Mouse (Mus musculus): ENCODE results near the gene Gm20696.

The Gm20696 gene

GRCm38 (mm10) chr6:99621167-99621566 lies 45.4 kb downstream of the Gm20696 start:
- no peak for DNase-seq

DNA sequence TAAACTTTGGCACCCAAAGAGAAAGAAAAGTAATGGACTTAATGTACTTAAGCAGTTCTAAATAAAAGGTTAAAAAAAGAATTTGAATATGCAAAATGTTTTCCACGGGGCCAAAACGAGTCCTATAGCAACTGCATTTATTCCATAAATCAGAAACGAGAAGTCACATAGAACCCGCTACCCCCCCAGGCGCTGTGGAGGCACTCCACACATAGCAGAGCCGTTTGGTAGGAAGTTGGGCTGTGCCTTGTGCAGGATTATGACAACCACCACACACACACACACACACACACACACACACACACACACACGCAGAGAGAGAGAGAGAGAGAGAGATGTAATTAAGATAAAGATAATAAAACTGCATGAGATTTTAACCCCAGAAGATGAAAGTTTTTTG lies 46.1 kb downstream of the Gm20696 start:
- DNase-seq: peak; percentile 22

DNA sequence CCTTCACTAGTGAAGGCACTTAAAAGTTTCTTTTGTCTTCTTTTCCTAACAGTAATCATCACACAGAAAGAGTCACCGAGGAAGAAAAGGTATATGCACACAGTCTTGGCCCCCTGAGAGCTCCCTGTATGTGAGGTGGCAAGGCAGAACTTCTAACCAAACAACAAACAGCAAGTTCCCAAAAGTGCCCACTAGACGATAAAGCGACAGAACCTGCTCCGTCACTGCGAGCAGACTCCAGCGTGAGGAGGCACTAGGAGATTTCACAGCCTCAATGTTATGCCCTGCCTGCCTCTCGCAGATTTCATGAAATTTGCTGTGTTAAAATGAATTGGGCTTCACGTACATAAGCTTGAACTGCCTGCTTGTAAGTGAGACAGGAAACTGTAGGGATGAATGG lies 46.6 kb downstream of the Gm20696 start:
- DNase-seq: no peak

DNA sequence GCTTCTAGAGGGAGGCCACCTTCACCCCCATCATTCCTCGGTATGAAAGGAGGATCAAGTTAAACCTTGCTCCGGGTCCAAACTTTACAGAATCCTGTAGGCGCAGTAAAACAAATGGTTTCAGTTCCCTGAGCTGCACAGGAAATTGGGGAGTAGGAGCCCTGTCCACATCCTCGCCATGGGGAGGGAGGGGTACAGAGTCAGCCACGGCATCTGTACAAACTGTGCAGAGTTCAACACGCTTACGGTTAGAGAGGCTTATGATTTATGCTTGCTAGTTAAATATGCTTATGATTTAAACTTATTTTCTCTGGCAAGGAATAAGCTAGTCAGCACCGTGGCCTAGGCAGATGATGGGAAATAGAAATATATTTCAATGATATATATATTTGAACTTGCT lies 47.1 kb downstream of the Gm20696 start:
- DNase-seq: peak; percentile 64

DNA sequence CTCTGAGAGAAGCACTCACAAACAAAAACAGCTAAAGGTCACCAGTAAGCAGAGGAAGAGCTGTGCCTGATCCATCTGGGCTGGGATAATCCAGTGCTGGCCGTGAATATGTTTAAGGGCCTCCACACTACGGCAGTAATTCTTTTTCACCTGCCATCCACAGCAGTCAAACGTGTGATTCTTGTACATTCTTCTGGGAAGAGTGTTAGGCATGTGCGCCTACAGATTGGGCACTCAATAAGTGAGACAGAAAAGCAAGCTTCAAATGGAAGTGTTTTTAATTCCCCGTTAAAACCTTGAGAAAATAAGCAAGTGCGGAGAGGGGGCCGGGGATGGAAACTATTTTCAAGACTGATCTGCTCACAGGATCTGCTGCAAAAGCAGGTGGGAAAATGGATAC lies 48.7 kb downstream of the Gm20696 start:
- no peak for DNase-seq

- DNase-seq: no peak
These were observed 49.2 kb downstream of the Gm20696 start for GRCm38 (mm10) chr6:99617415-99617814.

DNA sequence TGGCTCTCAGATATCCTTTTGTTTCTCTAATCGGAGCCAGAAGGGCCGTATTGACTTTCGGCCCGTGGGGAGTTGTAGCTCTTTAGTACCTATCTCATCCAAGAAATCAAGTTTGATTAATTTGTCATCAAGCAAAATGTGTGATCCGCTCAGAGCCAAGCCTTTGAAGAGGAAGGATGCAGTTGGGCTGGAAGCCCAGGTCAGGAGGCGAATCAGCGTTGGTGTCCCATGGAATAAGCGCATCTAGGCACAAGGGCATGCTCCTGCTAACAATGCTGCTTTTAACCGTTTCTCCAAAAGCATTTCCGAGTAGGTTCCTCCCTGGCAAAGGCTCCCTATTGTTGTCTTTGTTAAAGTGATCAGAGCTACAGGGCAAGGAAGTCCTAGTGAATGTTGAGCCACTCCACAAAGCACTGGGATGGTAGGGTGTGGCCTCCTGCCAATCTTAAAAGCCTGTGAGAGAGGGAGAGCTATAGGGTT lies 51.3 kb downstream of the Gm20696 start:
- peak; percentile 46 for DNase-seq

DNA sequence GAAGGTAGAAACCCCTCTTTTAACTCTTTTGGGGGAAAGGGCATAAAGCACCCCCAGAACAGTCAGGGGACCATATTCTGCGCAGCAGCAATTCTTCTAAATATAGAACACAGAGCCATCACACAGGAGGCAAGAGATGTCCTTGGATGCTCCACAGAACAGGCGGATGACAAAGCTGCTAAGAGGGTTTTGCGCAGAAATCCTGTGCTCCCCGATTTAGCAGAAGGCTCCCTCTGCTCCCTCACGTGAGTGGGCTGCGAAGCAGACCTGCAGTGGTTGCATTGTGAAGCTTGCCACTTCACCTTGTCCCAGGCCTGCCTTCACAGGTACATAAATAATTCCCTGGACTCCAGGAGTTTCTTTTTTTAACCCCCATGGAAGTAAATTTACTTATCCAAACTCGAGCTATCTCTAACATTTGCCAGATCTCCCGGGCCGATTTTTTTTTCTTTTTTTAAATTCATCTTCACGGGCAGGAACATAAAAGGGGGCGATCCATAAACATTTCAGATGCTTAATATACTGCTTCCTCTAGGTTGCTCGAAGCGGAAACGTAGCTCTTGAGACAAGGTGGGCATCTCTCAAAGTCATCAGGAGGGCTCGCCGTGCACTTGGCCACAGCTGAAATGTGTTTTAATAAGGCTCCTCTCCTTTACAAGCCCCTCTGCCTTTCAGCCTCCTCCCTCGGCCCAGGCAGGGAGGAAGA lies 51.9 kb downstream of the Gm20696 start:
- no peak for DNase-seq

- DNase-seq: peak; percentile 24
These were observed 54.7 kb downstream of the Gm20696 start for GRCm38 (mm10) chr6:99611866-99612265.

GRCm38 (mm10) chr6:99610454-99611427 lies 55.9 kb downstream of the Gm20696 start:
- DNase-seq: peak; percentile 53

DNA sequence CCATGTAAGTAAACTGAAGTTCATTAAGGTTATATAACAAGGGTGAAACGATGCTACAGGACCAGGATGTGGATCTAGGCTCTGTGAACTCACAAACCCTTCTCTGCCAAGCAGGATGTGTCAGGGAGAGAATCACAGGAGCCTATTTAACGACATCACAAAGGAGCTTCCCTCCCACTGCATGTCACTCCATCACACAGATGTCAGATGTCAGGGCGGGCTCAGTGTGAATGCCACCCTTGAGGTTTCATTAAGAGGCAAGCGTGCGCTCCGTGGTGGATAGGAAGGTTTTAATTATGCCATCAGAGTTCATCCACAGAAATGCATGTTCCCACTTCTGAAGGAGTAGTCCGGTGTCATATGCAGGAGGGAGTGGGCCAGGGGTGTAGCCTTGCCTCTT lies 60.5 kb downstream of the Gm20696 start:
- DNase-seq: no peak

DNA sequence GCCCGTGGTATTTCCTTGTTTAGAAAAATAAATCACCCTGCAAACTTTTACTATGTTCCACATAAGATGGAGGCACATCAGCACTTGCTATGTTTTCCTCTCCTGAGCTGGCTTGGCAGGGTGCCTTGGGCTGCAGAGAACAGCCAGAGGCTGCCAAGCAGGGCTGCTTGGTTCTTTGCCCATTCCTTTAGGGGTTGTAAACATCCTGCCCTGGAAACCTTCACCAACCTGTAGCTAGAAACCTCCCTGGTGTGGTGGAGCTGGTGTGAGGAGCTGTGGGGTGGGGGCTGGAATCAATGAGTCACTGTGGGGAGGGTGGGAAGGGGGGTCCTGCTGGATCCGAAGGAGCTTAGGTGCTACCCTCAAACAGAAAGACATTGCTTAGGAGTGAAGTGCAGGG lies 61.8 kb downstream of the Gm20696 start:
- peak; percentile 54 for DNase-seq

DNA sequence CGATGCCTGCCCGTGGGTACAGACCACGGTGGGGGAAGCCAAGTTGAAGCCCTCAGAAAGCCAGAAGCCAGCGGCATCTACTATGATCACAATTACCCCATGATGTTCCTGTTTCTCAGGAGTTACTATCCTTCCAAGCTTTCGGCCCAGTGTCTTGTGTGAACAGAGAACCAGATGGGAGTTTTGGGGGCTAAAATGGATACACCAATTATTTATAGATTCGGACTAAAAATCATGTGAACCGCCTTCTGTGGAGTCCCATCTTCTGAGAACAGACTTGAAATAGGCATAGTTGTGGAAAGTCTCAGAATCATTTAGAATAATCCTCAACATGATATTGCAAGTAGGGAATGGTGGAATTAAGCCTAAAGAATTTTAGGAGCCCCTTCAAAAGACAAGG lies 64.2 kb downstream of the Gm20696 start:
- DNase-seq: no peak

DNA sequence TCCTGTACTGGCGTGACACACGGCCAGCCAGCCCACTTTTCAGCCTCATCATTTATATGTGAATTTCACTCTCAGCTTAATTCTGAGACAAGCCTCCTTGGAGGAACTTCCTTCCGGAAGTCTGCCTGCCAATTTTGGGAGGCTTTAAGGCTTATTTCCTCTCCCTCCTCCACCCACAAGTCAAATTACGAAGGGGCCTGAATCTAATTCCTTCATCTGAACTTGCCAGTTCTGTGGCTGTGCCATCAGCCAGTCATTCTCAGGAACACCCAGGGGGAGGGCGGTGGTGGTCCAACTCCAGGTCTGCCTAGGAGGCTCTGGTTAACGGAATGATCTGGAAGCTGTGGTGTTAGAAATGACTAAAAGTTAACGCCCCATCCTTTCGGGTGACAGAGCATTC lies 65.7 kb downstream of the Gm20696 start:
- DNase-seq: peak; percentile 51

GRCm38 (mm10) chr6:99600168-99600793 lies 66.3 kb downstream of the Gm20696 start:
- DNase-seq: peak; percentile 52

- DNase-seq: no peak
These were observed 66.9 kb downstream of the Gm20696 start for GRCm38 (mm10) chr6:99599651-99600050.

GRCm38 (mm10) chr6:99599229-99599628 lies 67.4 kb downstream of the Gm20696 start:
- peak; percentile 57 for DNase-seq

DNA sequence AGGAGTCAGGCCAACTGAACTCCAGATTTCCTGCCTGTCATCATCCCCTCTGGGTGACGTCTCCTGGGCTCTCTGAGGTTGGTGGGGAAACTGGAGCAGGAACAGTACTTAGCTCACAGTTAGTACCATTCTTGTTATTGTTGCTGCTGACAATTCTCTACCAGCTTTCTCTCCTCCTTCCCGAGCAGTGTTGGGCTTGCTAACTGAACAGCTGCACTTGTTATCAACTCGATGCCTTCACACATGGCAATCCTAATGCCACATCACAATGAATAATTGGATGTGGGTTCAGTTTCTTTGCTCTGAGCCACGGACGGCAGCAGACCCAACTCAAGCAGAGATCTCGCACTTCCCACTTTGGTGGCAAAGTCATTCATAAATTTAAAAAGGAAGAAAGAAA lies 89.6 kb downstream of the Gm20696 start:
- DNase-seq: no peak

- DNase-seq: no peak
These were observed 91.0 kb downstream of the Gm20696 start for GRCm38 (mm10) chr6:99575633-99576032.

DNA sequence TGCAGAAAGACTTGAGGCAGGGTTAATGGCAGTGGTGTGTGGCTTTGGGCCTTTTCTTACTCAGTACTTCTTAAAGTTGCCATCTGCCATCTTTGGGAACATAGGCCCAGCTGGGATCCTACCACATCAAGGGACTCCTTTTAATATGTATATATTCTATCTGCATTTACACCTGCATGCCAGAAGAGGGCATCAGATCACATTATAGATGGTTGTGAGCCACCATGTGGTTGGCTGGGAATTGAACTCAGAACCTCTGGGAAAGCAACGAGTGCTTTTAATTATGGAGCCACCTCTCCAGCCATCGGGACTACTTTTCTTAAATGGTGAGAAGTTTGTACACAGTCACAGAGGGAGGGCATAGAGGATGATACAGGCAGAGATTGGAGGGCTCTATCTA lies 93.3 kb downstream of the Gm20696 start:
- no peak for DNase-seq

DNA sequence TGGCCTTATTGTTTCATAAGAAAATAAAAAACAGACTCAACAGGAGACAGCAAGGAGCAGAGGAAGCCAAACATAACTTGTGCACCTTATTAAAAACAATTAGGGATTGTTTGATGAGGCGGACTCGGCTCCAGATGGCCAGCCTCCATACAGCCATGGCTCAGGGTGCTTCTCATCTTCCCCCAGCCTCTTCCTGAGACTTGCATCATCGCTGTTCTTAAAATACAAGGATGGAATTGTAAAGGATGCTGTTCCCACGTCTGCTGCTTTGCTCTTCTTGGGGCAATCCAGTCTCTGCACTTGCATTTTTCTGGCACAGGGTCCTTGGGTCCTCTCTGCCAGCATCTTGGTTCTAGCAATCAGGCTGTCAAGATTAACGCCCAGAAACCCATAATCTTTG lies 94.5 kb downstream of the Gm20696 start:
- DNase-seq: no peak

GRCm38 (mm10) chr6:99566921-99567320 lies 99.7 kb downstream of the Gm20696 start:
- no peak for DNase-seq

DNA sequence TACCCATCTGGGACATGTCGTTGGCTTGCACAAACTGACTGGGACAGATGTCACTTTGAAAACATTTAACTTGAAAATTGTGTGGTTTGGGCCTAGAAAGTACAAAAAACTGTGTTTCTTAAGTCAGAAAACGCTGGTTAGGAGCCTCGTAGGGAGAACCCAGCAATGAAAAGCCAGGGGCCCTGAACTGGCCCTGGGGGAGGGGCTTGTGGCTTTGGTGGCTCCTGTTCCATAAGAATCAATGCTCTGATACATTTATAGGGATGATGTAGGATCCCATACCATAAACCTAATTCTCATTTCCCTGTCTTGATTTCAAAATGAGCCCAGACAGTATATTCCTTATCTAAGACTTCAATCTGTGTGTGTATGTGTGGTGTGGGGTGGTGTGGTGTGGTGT lies 101.8 kb downstream of the Gm20696 start:
- no peak for DNase-seq

All from kidney, postnatal 10 days (tissue).